Mouse (Mus musculus) liver (tissue): Measurements from ENCODE around the gene Itga7.

Experiments
- DNase-seq: peaks from one replicate; pipeline ENCODE4 v3.0.0-alpha.2; 2020; ENCODE audit warnings: mixed read lengths

Gene Itga7

GRCm38 (mm10) chr10:128995796-128996195 lies 62.2 kb downstream of the Itga7 start:
- no peak for DNase-seq

- DNase-seq = no peak
These were observed 63.0 kb downstream of the Itga7 start for GRCm38 (mm10) chr10:128996523-128997040.

- DNase-seq = no peak
These were observed 70.7 kb downstream of the Itga7 start for GRCm38 (mm10) chr10:129004032-129004920.
